Mouse (Mus musculus): ENCODE results near the gene Ticam1. TPM values are rescaled to one million over a fixed set of nuclear protein-coding genes. Genes with fewer than 3 reads are reported as not detected.
A peak's percentile ranks its signal among the peaks of the same experiment; 100 is the strongest.

Gene Ticam1
- polyA plus RNA-seq, 3 experiments from 2014 or later: 8.1 to 11.5 (median 8.7) TPM

- ATAC-seq: peak; percentile 67
Observed at GRCm38 (mm10) chr17:56290388-56291170, 14.0 kb upstream of the Ticam1 start.

DNA sequence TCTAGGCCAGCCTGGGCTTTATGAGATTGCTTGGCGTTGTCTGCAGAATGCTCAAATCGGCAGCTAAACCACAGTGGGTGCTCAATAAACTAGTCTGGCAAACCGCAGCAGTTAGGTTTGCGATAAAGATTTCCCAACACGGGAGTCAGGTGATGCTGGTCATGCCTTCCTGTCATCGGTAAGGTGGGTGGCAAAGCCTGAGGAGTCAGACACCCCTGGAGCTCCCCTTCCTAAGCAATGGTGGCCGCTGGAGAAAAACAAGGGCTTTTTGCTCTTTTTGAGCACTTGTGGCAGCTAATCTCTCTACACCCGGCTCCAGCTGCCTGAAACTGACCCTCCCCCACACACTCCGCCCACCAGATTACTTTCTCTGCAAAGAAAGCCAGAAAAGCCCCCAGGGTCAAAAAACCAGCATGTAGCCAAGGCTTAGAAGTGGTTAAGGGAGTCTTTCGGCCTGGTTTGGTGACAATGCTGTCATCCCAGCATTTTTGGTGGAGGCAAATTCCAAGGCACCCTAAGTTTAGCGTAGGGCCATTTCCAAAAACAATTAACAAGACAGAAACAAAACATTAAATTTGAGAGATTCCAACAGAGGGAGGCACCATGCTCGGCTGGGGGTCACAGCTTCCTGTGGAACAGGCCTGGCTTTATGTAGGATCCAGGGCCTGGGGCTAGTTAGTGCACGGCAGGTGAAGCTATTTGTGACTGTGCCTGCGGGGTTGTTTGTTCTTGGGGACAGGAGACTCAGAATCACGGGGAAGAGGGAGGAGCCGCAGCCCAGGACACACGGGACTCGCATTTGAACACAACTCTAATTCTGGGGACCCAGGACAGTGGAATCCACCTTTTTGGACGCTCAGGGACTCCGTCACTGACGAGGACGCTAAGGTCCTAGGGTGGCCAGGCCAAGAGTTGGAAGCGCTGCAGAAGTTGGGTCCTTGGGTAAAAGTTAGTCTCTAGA is 13.1 kb upstream of the Ticam1 start:
- peak; percentile 23 for ATAC-seq

- no peak for ATAC-seq
Observed at GRCm38 (mm10) chr17:56288866-56289265, 12.3 kb upstream of the Ticam1 start.

- no peak for ATAC-seq
Observed at GRCm38 (mm10) chr17:56287830-56288229, 11.2 kb upstream of the Ticam1 start.

- ATAC-seq: no peak
Observed at GRCm38 (mm10) chr17:56285995-56286394, 9.4 kb upstream of the Ticam1 start.

DNA sequence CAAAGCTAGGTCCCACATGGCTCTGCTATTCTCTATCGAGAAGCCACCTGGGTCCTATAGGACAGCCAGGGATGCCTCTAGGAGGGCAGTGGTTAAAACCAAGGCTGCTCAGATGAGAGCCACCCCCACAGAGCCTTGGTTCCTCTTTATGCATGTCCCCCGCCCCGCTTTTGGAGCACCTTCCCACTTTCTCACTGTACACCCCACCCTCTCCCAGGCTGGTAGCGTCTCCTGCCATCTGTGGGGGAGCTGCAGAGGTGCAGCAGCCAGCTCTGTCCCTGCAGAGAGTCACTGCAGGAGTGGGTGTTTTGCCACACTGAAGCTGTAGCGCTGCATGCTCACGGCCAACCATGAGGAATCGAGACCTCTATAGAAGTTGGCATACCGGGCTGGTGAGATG is 6.7 kb upstream of the Ticam1 start:
- no peak for ATAC-seq

DNA sequence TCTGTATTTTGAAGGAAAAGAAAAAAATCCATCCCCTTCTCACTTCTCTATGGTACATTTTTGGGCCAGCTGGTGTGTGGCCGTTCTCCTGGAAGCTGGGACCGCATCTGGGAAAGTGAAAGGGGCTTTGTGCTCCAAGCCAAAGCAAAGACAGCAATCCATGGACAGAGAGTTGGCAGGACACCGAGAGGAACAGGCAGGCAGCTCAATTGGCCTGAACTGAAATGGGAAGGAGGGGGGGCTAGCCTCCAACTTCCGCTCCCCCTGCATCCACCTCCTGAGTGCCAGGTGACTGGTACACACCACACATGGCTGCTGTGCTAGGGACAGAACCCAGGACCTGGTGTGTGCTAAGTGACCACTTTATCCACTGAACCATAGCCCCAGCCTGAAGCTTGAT is 6.2 kb upstream of the Ticam1 start:
- ATAC-seq: no peak

- ATAC-seq: no peak
Observed at GRCm38 (mm10) chr17:56281193-56281592, 4.6 kb upstream of the Ticam1 start.

GRCm38 (mm10) chr17:56279481-56280155 is 3.0 kb upstream of the Ticam1 start:
- ATAC-seq: no peak

- no peak for ATAC-seq
Observed at GRCm38 (mm10) chr17:56278340-56278739, 1.8 kb upstream of the Ticam1 start.

DNA sequence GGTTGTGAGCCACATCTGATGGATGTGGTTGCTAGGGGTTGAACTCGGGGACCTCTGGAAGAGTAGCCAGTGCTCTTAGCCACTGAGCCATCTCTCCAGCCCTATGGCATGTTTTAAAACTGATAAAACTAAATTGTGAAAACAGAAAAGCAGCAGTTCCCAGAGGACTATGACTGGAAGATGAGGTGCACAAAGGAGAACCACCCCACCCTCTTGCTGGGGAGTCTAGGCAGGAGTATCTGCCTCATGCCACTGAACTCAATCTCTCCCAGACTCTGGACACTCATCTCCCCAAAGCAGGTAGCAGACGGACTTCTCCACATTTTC is 944 bp upstream of the Ticam1 start:
- ATAC-seq: no peak

GRCm38 (mm10) chr17:56275842-56276480 is 625 bp downstream of the Ticam1 start:
- no peak for ATAC-seq

DNA sequence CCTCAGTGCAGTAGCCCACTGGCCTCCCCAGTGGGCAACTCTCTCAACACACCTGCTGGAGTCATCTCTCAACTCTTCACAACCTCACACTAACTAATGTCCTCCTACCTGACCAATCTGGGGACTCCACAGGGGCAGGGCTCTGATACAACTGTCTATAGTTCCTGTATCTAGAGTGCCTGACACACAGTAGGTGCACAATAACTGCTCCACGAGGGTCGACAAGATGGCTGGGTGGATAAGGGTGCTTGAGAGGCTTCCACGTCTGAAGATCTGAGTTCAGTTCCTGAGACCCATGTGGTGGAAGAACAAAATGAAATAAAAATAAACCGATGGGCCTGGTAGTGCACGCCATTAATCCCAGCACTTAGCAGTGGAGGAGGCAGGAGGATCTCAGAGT is 2.6 kb downstream of the Ticam1 start:
- ATAC-seq: no peak

- ATAC-seq: no peak
Observed at GRCm38 (mm10) chr17:56273482-56273881, 3.1 kb downstream of the Ticam1 start.

DNA sequence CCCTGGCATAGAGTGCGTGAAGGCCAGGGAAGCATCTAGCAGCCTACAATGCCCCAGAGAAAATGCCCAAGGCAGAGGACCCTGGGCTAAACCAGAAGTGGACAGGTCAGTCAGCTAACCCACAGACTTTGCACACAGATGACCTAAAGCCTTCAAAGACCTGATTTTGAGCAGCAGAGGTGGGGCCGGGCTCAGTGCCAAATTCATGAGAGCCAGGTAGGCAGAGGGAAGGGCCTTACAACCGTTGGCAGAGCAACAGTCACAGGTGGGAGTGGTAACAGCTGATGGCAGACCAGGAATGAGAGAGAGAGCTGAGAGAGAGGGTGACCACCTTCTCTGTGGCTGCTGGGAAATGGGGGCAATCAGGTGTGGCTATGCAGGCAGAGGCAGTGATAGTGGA is 3.9 kb downstream of the Ticam1 start:
- no peak for ATAC-seq

DNA sequence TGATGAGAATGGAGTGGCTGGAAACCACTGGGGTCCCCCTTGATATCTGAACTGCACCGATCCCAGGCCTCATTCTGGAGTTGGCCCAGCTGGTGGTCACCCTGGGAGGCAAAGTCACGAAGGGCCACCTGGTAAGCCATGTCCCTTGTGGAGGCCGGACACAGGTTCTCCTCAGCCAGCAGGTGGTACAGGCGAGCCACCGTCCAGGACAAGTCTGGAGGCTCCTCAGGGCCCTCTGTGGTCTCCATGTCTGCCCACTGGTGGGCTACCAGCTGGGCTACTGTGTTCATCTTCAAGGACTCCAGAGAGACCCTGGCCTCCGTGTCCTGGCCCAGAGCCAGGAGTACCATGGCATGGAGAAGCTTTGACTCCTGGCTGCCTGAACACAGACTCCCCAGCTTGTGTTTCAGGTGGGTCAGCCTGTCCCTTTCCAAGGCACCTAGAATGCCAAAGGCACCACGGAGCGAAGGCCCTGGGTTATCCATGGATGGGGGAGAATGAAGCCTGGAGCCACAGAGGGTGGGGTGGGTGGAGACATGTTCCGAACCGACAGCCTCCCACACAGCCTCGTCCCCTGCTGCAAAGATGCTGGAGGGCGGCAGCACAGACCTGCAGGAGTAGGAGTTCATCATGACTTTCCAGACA is 4.9 kb downstream of the Ticam1 start:
- no peak for ATAC-seq

- ATAC-seq: no peak
Observed at GRCm38 (mm10) chr17:56269741-56270140, 6.8 kb downstream of the Ticam1 start.

DNA sequence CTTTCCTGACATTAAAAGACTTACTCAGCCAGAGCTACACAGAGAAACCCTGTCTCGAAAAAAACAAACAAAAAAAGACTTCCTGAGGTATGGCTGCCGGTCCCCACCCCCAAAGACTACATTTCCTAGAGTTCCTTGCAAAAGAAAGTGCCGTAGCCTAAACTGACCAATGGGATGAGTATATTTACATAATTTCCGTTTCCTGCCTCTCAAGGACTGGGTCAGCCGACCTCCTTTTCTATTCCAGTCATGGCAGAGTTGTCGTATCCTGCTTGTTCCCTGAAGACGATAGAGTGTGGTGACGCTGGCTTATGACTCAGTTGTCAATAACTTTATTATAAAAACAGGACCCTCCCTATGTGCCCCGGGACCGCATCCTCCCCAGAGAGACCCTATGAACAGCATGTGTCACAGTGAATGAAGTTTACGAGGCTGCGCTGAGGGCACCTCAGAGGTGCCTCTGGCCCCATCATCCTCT is 7.4 kb downstream of the Ticam1 start:
- ATAC-seq: peak; percentile 97

DNA sequence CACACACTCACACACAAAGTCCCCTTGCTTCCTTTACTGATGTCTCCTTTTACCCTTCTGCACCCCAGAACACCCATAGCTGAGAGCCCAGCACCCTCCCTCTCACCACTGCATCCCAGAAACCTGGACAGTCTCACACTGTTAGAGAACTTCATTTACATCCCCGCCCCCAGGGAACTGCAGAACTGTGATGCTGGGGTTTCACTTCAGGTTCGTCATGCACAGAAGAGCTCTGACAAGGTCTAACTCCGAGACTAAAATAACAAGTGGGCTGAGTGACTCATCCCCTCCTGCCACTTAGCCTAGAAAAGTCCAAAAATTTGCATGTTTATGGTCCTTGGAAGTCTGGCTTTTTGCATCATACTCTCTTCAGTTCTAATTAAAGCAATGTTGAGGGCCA is 10.3 kb downstream of the Ticam1 start:
- ATAC-seq: no peak

DNA sequence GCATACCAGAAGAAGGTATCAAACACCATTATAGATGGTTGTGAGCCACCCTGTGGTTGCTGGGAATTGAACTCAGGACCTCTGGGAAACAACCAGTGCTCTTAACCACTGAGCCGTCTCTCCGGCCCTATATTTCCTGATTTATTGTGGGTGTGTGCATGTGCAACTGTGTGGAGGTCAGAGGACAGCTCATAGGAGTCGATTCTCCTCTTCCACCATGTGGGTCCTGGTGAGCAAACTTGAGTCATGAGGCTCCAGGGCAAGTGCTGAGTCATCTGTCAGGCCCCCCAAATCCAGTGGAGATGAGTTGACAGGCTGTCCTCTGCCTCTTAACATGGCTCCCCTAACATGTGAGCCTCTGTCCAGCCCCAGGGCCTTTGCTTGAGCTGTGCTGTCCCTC is 10.7 kb downstream of the Ticam1 start:
- ATAC-seq: no peak

DNA sequence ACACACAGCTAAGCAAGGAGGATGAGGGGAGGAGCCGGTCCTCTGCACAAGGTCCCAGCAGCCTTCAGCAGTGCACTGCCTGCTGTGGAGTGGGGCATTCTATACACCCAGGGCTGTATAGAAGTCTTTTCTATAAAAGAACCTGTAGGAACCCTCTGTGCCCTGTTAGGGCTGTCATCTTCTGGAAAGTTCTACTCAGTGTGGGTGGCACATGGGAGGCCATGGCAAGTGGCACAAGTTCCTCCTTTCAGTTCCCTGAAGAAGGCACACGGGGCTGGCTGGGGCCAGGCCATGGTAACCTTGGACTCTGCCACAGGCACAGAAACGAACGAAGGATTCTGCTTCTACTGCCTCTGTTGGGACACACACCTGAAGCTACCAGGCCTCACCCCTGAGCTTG is 11.6 kb downstream of the Ticam1 start:
- no peak for ATAC-seq

GRCm38 (mm10) chr17:56264020-56264419 is 12.6 kb downstream of the Ticam1 start:
- peak; percentile 86 for ATAC-seq
